21 mouse cellular contexts compared by ENCODE assay signal in the genomic region with DNA sequence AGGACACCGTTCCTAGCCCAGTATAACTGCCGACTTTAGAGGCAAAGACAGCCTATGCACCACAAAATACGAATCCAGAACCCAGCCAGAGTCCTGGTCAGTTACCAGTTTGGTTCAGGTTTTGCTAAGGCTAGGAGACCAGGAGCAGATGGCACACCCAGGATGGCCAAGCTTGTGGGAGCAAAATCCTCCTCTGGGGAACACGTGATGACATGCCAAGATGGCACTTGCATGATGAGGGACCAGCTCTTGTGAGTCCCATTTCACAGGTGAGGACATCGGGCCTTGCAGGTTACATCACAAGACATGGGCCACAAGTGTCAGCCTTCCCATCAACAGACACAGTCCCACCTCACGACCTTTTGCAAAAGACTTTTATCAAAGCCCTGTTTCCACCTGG. TPM values are rescaled to one million over a fixed set of nuclear protein-coding genes. Genes with fewer than 3 reads are reported as not detected.
DNase-seq lines count a peak whose midpoint lies in the region; ATAC-seq and TF ChIP-seq lines count a peak whose summit lies in the region.
"Had no signal": no experiment of that assay in that cellular context is flagged by ENCODE, and none has a peak within 500 bp of the region (broad histone marks: within the 10 kb centered on the region; RNA-seq: fewer than 3 reads in every experiment).

No protein-coding gene starts in this region.

- TF ChIP-seq POLR2A in cerebellum, adult 2 months (IDR thresholded peaks at IDR 0.05; ENCODE audit: borderline replicate concordance, insufficient read depth, low read length), result no peak

- H3K4me2 ChIP-seq in hindbrain, embryonic 15.5 days, result peak overlapping the region; percentile 85
- no peak overlapping the region for H3K4me2 ChIP-seq in hindbrain, embryonic 12.5 days (replicated peaks)
- peak overlapping the region; percentile 99; the same call in 1 of the 2 replicates for H3K4me2 ChIP-seq in embryonic facial prominence, embryonic 12.5 days (replicated peaks)
- no peak overlapping the region for H3K4me2 ChIP-seq in midbrain, embryonic 14.5 days (ENCODE audit: low read length)

- H3K4me3 ChIP-seq in cerebellum, adult 2 months (replicated peaks; ENCODE audit: insufficient read depth, low read depth, low read length), result peak overlapping the region; percentile 64
- no peak overlapping the region for H3K4me3 ChIP-seq in hindbrain, embryonic 15.5 days
- H3K4me3 ChIP-seq in hindbrain, embryonic 12.5 days, result no peak overlapping the region
- H3K4me3 ChIP-seq in embryonic facial prominence, embryonic 12.5 days, result no peak overlapping the region
- H3K4me3 ChIP-seq in midbrain, embryonic 14.5 days (replicated peaks; ENCODE audit: low read depth, low read length), result peak overlapping the region; percentile 53; the same call in 1 of the 2 replicates
- H3K4me3 ChIP-seq: megakaryocyte, embryonic 14.5 days had no signal

- no peaks in the 10 kb centered on the region for H3K27me3 ChIP-seq in cerebellum, adult 2 months (ENCODE audit: control insufficient read depth, insufficient read depth, low read length)
- peaks cover 33% of the 10 kb centered on the region for H3K27me3 ChIP-seq in hindbrain, embryonic 15.5 days
- H3K27me3 ChIP-seq in hindbrain, embryonic 12.5 days, result peaks cover 65% of the 10 kb centered on the region
- H3K27me3 ChIP-seq in embryonic facial prominence, embryonic 12.5 days, result peaks cover 38% of the 10 kb centered on the region
- H3K27me3 ChIP-seq in midbrain, embryonic 14.5 days (ENCODE audit: control insufficient read depth, insufficient read depth, low read length), result peaks cover 26% of the 10 kb centered on the region

- peak in 1 of 2 experiments; percentile 22 for DNase-seq in cerebellum, adult 2 months
- no peak for DNase-seq in cerebellum, adult 18-20 months
- no peak for DNase-seq in midbrain, embryonic 14.5 days
- DNase-seq in kidney, postnatal 36 days, result no peak
- no peak for DNase-seq in adrenal gland, postnatal 36 days
- DNase-seq: adrenal gland, postnatal 14 days; cerebellum, postnatal 36 days; gastrocnemius, postnatal 25 days; kidney, adult 11 months; liver; liver, postnatal 0 days; lung, postnatal 10 days; right cerebral cortex, postnatal 25 days; thymus, postnatal 36 days had no signal

- peak overlapping the region; percentile 42 for H3K27ac ChIP-seq in cerebellum, adult 2 months (ENCODE audit: insufficient read depth, low read length)
- no peak overlapping the region for H3K27ac ChIP-seq in hindbrain, embryonic 15.5 days (replicated peaks)
- no peak overlapping the region for H3K27ac ChIP-seq in hindbrain, embryonic 12.5 days
- H3K27ac ChIP-seq in embryonic facial prominence, embryonic 12.5 days, result no peak overlapping the region
- H3K27ac ChIP-seq in midbrain, embryonic 14.5 days (replicated peaks; ENCODE audit: low read depth, low read length), result no peak overlapping the region
- H3K27ac ChIP-seq: heart, embryonic 10.5 days had no signal

- no peaks in the 10 kb centered on the region for H3K36me3 ChIP-seq in hindbrain, embryonic 15.5 days
- no peaks in the 10 kb centered on the region for H3K36me3 ChIP-seq in hindbrain, embryonic 12.5 days
- H3K36me3 ChIP-seq in embryonic facial prominence, embryonic 12.5 days, result no peaks in the 10 kb centered on the region
- H3K36me3 ChIP-seq in midbrain, embryonic 14.5 days (ENCODE audit: control insufficient read depth, insufficient read depth, low read length), result no peaks in the 10 kb centered on the region
- H3K36me3 ChIP-seq: heart, embryonic 10.5 days had no signal

- no peak for TF ChIP-seq CTCF in cerebellum, adult 2 months (IDR thresholded peaks at IDR 0.05; ENCODE audit: borderline replicate concordance, insufficient read depth, low read depth, low read length)

- peaks cover 19% of the 10 kb centered on the region for H3K4me1 ChIP-seq in cerebellum, adult 2 months (ENCODE audit: control insufficient read depth, insufficient read depth, low read length)
- peaks cover 46% of the 10 kb centered on the region for H3K4me1 ChIP-seq in hindbrain, embryonic 15.5 days (replicated peaks)
- peaks cover 50% of the 10 kb centered on the region for H3K4me1 ChIP-seq in hindbrain, embryonic 12.5 days
- peaks cover 35% of the 10 kb centered on the region for H3K4me1 ChIP-seq in embryonic facial prominence, embryonic 12.5 days
- peaks cover 28% of the 10 kb centered on the region; the same call in 1 of the 2 replicates for H3K4me1 ChIP-seq in midbrain, embryonic 14.5 days (ENCODE audit: control insufficient read depth, insufficient read depth, low read length)

- 41% methylated on average over 6 of the region's 6 CpGs for WGBS in cerebellum, adult 2 months
- WGBS in hindbrain, embryonic 15.5 days, result 82% methylated on average over 6 of the region's 6 CpGs
- WGBS in hindbrain, embryonic 12.5 days, result 77% methylated on average over 6 of the region's 6 CpGs
- 81% methylated on average over 6 of the region's 6 CpGs for WGBS in embryonic facial prominence, embryonic 12.5 days
- WGBS in midbrain, embryonic 14.5 days, result 78% methylated on average over 6 of the region's 6 CpGs

- no peaks in the 10 kb centered on the region for H3K9me3 ChIP-seq in hindbrain, embryonic 15.5 days
- H3K9me3 ChIP-seq in hindbrain, embryonic 12.5 days (replicated peaks), result no peaks in the 10 kb centered on the region
- no peaks in the 10 kb centered on the region for H3K9me3 ChIP-seq in embryonic facial prominence, embryonic 12.5 days
- no peaks in the 10 kb centered on the region for H3K9me3 ChIP-seq in midbrain, embryonic 14.5 days (ENCODE audit: control insufficient read depth, low read length)
- H3K9me3 ChIP-seq: heart, embryonic 10.5 days; megakaryocyte, embryonic 14.5 days had no signal

- no peak overlapping the region for H3K9ac ChIP-seq in hindbrain, embryonic 15.5 days
- H3K9ac ChIP-seq in hindbrain, embryonic 12.5 days, result no peak overlapping the region
- H3K9ac ChIP-seq in embryonic facial prominence, embryonic 12.5 days, result no peak overlapping the region
- no peak overlapping the region for H3K9ac ChIP-seq in midbrain, embryonic 14.5 days (replicated peaks; ENCODE audit: low read length)
- H3K9ac ChIP-seq: liver, postnatal 0 days had no signal

- no peak for ATAC-seq in hindbrain, embryonic 15.5 days (ENCODE audit: low FRiP score, low read depth)
- no peak for ATAC-seq in hindbrain, embryonic 12.5 days (ENCODE audit: low FRiP score)
- ATAC-seq in embryonic facial prominence, embryonic 12.5 days (ENCODE audit: insufficient number of reproducible peaks, insufficient read depth, low FRiP score, low TSS enrichment), result no peak
- no peak for ATAC-seq in midbrain, embryonic 14.5 days (ENCODE audit: low FRiP score, low TSS enrichment)
- ATAC-seq: liver, postnatal 0 days; Patski had no signal

RNA-seq across cellular contexts. Expression of a gene that starts 2.0 kb away (rescaled TPM):
- polyA plus RNA-seq in cerebellum, adult 2 months (2012; rRNA removed), result 18.6 and 19.9 TPM in 2 replicates
- polyA plus RNA-seq in hindbrain, embryonic 15.5 days (2015; fragmentation: Nextera tagmentation; extraction: Ambion mirVana), result 3.3 and 3.9 TPM in 2 replicates
- 0.75 and 0.81 TPM in 2 replicates for polyA plus RNA-seq in hindbrain, embryonic 12.5 days (2016; fragmentation: Nextera tagmentation; extraction: Ambion mirVana)
- polyA plus RNA-seq in embryonic facial prominence, embryonic 12.5 days (2016; fragmentation: Nextera tagmentation; extraction: Ambion mirVana), result 1.3 and 1.8 TPM in 2 replicates
- polyA plus RNA-seq in midbrain, embryonic 14.5 days (2014; fragmentation: Nextera tagmentation; extraction: Ambion mirVana), result 1.9 and 4.6 TPM in 2 replicates
- total RNA-seq in adrenal gland, postnatal 36 days (2021), result 1 to 10 TPM; 1.6 to 6.0 TPM
- total RNA-seq: neutrophil, adult 5-6 weeks had no signal
- polyA plus RNA-seq: liver, postnatal 0 days had no signal

Comparison
In these comparisons a context has a peak if more than half of its experiments do, and no peak if none do; other contexts are left out.
1. H3K4me2 ChIP-seq: peak in hindbrain, embryonic 15.5 days (single experiment) and embryonic facial prominence, embryonic 12.5 days (single experiment); none in hindbrain, embryonic 12.5 days (single experiment) and midbrain, embryonic 14.5 days (single experiment).
2. H3K4me3 ChIP-seq: peak in cerebellum, adult 2 months (single experiment) and midbrain, embryonic 14.5 days (single experiment); none in hindbrain, embryonic 15.5 days (single experiment), hindbrain, embryonic 12.5 days (single experiment) and embryonic facial prominence, embryonic 12.5 days (single experiment).